Mouse (Mus musculus): ENCODE measurements at regions not wholly inside any gene's neighbourhood (a gene's known extent, or its start where the extent isn't known, plus 50 kb on each side); places are given as distances from the start of the nearest gene placed in this dataset.
"Not testable (repeated sequence)": the region's sequence is repeated elsewhere in the genome, so short reads cannot be mapped to it uniquely, and the experiment has no call there.

DNA sequence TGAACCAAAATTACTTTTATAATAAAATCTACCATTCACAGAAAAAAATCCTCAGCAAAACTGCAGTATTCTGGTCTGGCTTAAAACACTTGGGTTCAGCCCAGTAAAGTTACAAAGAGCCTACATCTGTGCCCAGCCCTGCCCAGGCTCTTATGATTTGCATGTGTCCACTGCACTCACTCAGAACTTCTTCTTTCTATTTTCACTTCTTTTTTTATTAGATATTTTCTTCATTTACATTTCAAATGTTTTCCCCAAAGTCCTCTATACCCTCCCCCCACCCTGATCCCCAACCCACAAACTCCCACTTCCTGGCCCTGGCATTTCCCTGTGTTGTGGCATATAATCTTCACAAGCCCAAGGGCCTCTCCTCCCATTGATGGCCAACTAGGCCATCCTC is 1442.4 kb upstream of the Tacstd2 start:
- ATAC-seq (ENCODE audit: low FRiP score, low read depth) = no peak
- Histone ChIP-seq H3K27ac (replicated peaks) (no peak overlapping the region), H3K9me3 (no peaks in the 10 kb centered on the region), H3K9ac (replicated peaks) (no peak overlapping the region), H3K36me3 (no peaks in the 10 kb centered on the region), H3K27me3 (no peaks in the 10 kb centered on the region), H3K4me1 (no peaks in the 10 kb centered on the region), H3K4me2 (replicated peaks) (no peak overlapping the region), H3K4me3 (no peak overlapping the region)

GRCm38 (mm10) chr6:68964012-68964411 is 1428.4 kb upstream of the Tacstd2 start:
- Histone ChIP-seq H3K4me3 (no peak overlapping the region), H3K27ac (replicated peaks) (no peak overlapping the region), H3K9ac (replicated peaks) (no peak overlapping the region), H3K36me3 (no peaks in the 10 kb centered on the region), H3K4me1 (no peaks in the 10 kb centered on the region), H3K9me3 (no peaks in the 10 kb centered on the region), H3K27me3 (no peaks in the 10 kb centered on the region), H3K4me2 (replicated peaks) (no peak overlapping the region)
- ATAC-seq (ENCODE audit: low FRiP score, low read depth) = no peak

DNA sequence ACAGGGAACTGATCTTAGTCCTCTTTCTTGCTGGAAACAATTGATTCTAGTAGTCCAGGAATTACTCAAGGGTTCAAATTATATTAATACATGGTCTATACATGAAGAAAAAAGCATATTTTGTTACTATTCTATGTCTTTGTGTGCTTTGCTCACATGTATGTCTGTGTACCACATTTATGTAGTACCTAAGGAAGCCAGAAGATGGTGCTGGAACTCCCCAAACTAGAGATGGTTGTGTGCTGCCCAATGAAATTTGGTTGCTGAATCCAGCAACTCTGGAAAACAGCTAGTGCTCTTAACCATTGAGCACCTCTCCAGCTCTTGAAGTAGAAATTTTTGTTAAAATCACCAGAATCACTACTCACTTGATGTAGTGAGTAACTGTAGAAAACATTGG is 1402.5 kb upstream of the Tacstd2 start:
- H3K36me3 ChIP-seq; H3K4me3 ChIP-seq; H3K4me2 ChIP-seq (replicated peaks); H3K27ac ChIP-seq (replicated peaks); H3K9ac ChIP-seq (replicated peaks); H3K9me3 ChIP-seq; H3K27me3 ChIP-seq; H3K4me1 ChIP-seq: not testable (repeated sequence)
- 0 out of 2 replicates have a peak, but pooled peaks have one; percentile 54 for ATAC-seq (ENCODE audit: low FRiP score, low read depth)

- not testable (repeated sequence) for H3K4me1 ChIP-seq; H3K27ac ChIP-seq (replicated peaks); H3K9ac ChIP-seq (replicated peaks); H3K36me3 ChIP-seq; H3K9me3 ChIP-seq; H3K27me3 ChIP-seq; H3K4me2 ChIP-seq (replicated peaks); H3K4me3 ChIP-seq; ATAC-seq (ENCODE audit: low FRiP score, low read depth)
Observed at GRCm38 (mm10) chr6:68931860-68932259, 1396.3 kb upstream of the Tacstd2 start.

DNA sequence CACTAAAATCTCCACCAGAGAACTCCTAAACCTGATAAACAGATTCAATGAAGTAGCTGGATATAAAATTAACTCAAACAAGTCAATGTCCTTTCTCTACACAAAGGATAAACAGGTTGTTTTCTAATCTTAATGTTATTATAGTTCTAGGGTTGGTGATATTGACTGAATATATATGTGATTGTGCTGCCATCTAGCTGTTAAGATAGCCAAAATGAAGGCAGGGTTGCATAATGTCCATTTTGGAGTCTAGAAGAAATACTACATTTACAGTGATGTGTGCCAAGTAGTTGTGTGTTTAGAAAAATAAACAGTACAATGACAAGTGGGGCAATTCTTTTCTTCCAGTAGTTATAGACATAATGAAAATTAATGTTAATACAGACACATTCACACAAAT is 1379.9 kb upstream of the Tacstd2 start:
- Histone ChIP-seq H3K4me1 (no peaks in the 10 kb centered on the region), H3K27me3 (no peaks in the 10 kb centered on the region), H3K4me2 (replicated peaks) (no peak overlapping the region), H3K36me3 (no peaks in the 10 kb centered on the region), H3K4me3 (no peak overlapping the region), H3K9me3 (no peaks in the 10 kb centered on the region), H3K27ac (replicated peaks) (no peak overlapping the region), H3K9ac (replicated peaks) (no peak overlapping the region)
- no peak for ATAC-seq (ENCODE audit: low FRiP score, low read depth)

DNA sequence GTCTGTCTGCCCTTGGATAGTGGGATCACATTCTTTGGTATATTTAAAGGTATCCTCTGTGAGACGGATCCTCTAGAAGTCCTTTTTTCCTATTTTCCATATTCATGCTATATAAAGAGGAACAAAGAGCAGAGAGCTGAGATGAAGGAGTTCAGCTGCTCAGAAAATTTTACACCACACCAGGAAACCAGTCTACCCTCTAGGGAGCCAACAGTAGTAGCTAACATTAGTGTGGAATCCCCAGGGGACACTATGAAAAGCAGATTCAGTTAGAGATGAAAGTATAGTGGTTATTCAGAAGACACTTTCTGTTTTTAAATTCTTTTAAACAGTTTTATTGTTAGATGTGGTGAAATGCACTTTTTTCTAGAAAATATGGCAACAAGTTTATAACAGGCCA is 1348.5 kb upstream of the Tacstd2 start:
- no peaks in the 10 kb centered on the region for H3K9me3 ChIP-seq
- H3K4me3 ChIP-seq = no peak overlapping the region
- no peaks in the 10 kb centered on the region for H3K4me1 ChIP-seq
- H3K4me2 ChIP-seq (replicated peaks) = no peak overlapping the region
- WGBS = 84% methylated on average over 1 of the region's 1 CpGs
- ATAC-seq (ENCODE audit: low FRiP score, low read depth) = no peak
- no peaks in the 10 kb centered on the region for H3K27me3 ChIP-seq
- no peak overlapping the region for H3K9ac ChIP-seq (replicated peaks)
- no peaks in the 10 kb centered on the region for H3K36me3 ChIP-seq
- no peak overlapping the region for H3K27ac ChIP-seq (replicated peaks)

- ATAC-seq (ENCODE audit: low FRiP score, low read depth); H3K36me3 ChIP-seq; H3K27ac ChIP-seq (replicated peaks); H3K4me1 ChIP-seq; H3K4me3 ChIP-seq; H3K27me3 ChIP-seq; H3K4me2 ChIP-seq (replicated peaks); H3K9ac ChIP-seq (replicated peaks); H3K9me3 ChIP-seq: not testable (repeated sequence)
Observed at GRCm38 (mm10) chr6:68852761-68853160, 1317.2 kb upstream of the Tacstd2 start.

DNA sequence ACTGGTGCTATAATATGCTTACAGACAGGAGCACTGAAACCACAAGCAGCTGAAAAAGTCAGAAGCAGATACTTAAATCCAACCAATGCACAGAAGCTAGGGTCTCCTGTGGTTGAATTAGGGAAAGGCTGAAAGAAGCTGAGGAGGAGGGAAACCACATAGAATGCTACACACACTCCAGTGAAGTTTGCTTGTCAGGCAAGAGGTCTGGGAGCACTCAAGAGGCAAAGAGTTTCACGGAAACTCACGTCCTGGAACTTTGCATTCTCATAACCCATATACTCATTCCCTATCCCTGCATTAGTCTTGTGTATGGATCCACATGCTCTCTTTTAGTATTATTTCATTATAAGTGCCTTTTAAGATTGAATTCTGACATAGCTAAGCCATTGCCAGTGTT is 1316.7 kb upstream of the Tacstd2 start:
- H3K4me1 ChIP-seq = no peaks in the 10 kb centered on the region
- H3K9ac ChIP-seq (replicated peaks) = no peak overlapping the region
- no peak for ATAC-seq (ENCODE audit: low FRiP score, low read depth)
- H3K36me3 ChIP-seq = no peaks in the 10 kb centered on the region
- no peak overlapping the region for H3K27ac ChIP-seq (replicated peaks)
- H3K4me3 ChIP-seq = no peak overlapping the region
- H3K27me3 ChIP-seq = no peaks in the 10 kb centered on the region
- H3K9me3 ChIP-seq = no peaks in the 10 kb centered on the region
- no peak overlapping the region for H3K4me2 ChIP-seq (replicated peaks)
- WGBS = 93% methylated on average over 2 of the region's 2 CpGs

GRCm38 (mm10) chr6:68835186-68835585 is 1299.6 kb upstream of the Tacstd2 start:
- no peak for ATAC-seq (ENCODE audit: low FRiP score, low read depth)
- H3K27ac ChIP-seq (replicated peaks) = no peak overlapping the region
- H3K4me1 ChIP-seq = no peaks in the 10 kb centered on the region
- H3K27me3 ChIP-seq = no peaks in the 10 kb centered on the region
- no peak overlapping the region for H3K4me2 ChIP-seq (replicated peaks)
- no peaks in the 10 kb centered on the region for H3K36me3 ChIP-seq
- H3K9ac ChIP-seq (replicated peaks) = no peak overlapping the region
- H3K4me3 ChIP-seq = no peak overlapping the region
- WGBS = 55% methylated on average over 1 of the region's 1 CpGs
- no peaks in the 10 kb centered on the region for H3K9me3 ChIP-seq

GRCm38 (mm10) chr6:68834633-68835032 is 1299.0 kb upstream of the Tacstd2 start:
- Histone ChIP-seq H3K4me3 (no peak overlapping the region), H3K9ac (replicated peaks) (no peak overlapping the region), H3K27ac (replicated peaks) (no peak overlapping the region), H3K36me3 (no peaks in the 10 kb centered on the region), H3K9me3 (no peaks in the 10 kb centered on the region), H3K27me3 (no peaks in the 10 kb centered on the region), H3K4me2 (replicated peaks) (no peak overlapping the region), H3K4me1 (no peaks in the 10 kb centered on the region)
- ATAC-seq (ENCODE audit: low FRiP score, low read depth) = no peak
- WGBS = 82% methylated on average over 4 of the region's 4 CpGs

DNA sequence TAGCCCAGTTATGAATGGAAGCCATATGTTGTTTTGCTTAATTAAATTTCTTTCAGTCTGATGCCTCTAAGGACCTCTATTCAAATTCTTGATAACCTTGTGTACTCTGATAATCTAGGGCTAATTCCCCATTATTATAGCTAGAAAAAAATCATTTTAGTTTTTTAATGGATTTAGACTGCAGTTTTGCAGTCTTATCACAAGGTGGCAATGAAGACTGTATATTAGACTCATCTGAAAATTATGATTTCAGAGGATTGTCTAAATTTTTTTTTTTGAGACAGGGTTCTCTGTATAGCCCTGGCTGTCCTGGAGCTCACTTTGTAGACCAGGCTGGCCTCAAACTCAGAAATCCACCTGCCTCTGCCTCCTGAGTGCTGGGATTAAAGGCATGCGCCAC is 1292.9 kb upstream of the Tacstd2 start:
- H3K36me3 ChIP-seq; H3K4me1 ChIP-seq; H3K9ac ChIP-seq (replicated peaks); H3K9me3 ChIP-seq; H3K4me2 ChIP-seq (replicated peaks); ATAC-seq (ENCODE audit: low FRiP score, low read depth); H3K4me3 ChIP-seq; H3K27me3 ChIP-seq; H3K27ac ChIP-seq (replicated peaks): not testable (repeated sequence)
- WGBS = 96% methylated on average over 1 of the region's 1 CpGs

DNA sequence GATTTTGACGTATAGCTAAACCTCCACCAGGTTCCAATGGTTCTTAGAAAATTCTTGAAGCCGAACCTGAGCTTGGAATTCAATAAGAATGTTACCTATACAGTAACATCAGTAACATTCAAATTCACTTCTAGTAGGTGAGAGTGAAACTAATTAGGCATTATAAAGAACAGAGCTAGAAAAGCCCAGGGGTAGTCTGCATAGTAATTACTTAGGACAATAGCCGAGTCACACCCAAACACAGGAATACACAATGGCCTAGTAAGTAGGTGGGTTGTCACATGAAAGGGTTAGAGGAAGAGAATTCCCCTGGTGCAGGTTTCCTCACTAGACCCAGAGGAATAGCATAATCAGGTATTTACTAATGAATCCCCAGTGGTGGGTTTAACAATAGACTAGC is 1277.8 kb upstream of the Tacstd2 start:
- no peaks in the 10 kb centered on the region for H3K36me3 ChIP-seq
- no peak overlapping the region for H3K4me3 ChIP-seq
- H3K9ac ChIP-seq (replicated peaks) = no peak overlapping the region
- no peak overlapping the region for H3K27ac ChIP-seq (replicated peaks)
- no peak overlapping the region for H3K4me2 ChIP-seq (replicated peaks)
- H3K27me3 ChIP-seq = no peaks in the 10 kb centered on the region
- ATAC-seq (ENCODE audit: low FRiP score, low read depth) = no peak
- 79% methylated on average over 3 of the region's 3 CpGs for WGBS
- no peaks in the 10 kb centered on the region for H3K4me1 ChIP-seq
- no peaks in the 10 kb centered on the region for H3K9me3 ChIP-seq

- not testable (repeated sequence) for H3K27me3 ChIP-seq; H3K36me3 ChIP-seq; H3K4me1 ChIP-seq; H3K9ac ChIP-seq (replicated peaks); H3K27ac ChIP-seq (replicated peaks); H3K4me2 ChIP-seq (replicated peaks); H3K4me3 ChIP-seq; ATAC-seq (ENCODE audit: low FRiP score, low read depth)
- peaks cover 13% of the 10 kb centered on the region; the same call in 1 of the 2 replicates for H3K9me3 ChIP-seq
- 92% methylated on average over 19 of the region's 19 CpGs for WGBS
Observed at GRCm38 (mm10) chr6:68799205-68799604, 1263.6 kb upstream of the Tacstd2 start.

GRCm38 (mm10) chr6:68771507-68771906 is 1235.9 kb upstream of the Tacstd2 start:
- H3K9ac ChIP-seq (replicated peaks) = no peak overlapping the region
- no peaks in the 10 kb centered on the region for H3K4me1 ChIP-seq
- H3K9me3 ChIP-seq = peaks cover 3% of the 10 kb centered on the region; the same call in 1 of the 2 replicates
- H3K4me3 ChIP-seq = no peak overlapping the region
- no peak overlapping the region for H3K27ac ChIP-seq (replicated peaks)
- ATAC-seq (ENCODE audit: low FRiP score, low read depth) = no peak
- H3K36me3 ChIP-seq = no peaks in the 10 kb centered on the region
- no peaks in the 10 kb centered on the region for H3K27me3 ChIP-seq
- 87% methylated on average over 2 of the region's 2 CpGs for WGBS
- no peak overlapping the region for H3K4me2 ChIP-seq (replicated peaks)
